Mouse (Mus musculus) hindbrain, embryonic 14.5 days (tissue): Measurements from ENCODE around the gene Arpc3. TPM values are rescaled to one million over a fixed set of nuclear protein-coding genes. Genes with fewer than 3 reads are reported as not detected.

ENCODE experiments used
- ATAC-seq: fragments of 200-750 bp; cut with Nextera tagmentation; 2 replicates; pipeline ENCODE4 v1.8.0; 2017; ENCODE audit warnings: moderate number of reproducible peaks, mild to moderate bottlenecking, moderate TSS enrichment, moderate library complexity; ENCODE audit not compliant: low FRiP score
- DNase-seq: peaks from one replicate; pipeline ENCODE4 v3.0.0-alpha.2; 2015; ENCODE audit warnings: low spot score
- H3K27ac ChIP-seq: fragments of 300-500 bp; sonication (generic); 2 replicates; pipeline ENCODE4 v1.5.1; 2014; ENCODE audit warnings: mild to moderate bottlenecking, moderate library complexity
- H3K27me3 ChIP-seq: fragments of 300-500 bp; sonication (generic); 2 replicates; pipeline ENCODE4 v1.6.1; 2014; ENCODE audit warnings: mild to moderate bottlenecking, low read length, mixed read lengths; ENCODE audit not compliant: control insufficient read depth, insufficient read depth
- H3K36me3 ChIP-seq: fragments of 300-500 bp; sonication (generic); replicated peaks from 2 replicates; pipeline ENCODE4 v1.6.1; 2014; ENCODE audit not compliant: control insufficient read depth, insufficient read depth
- H3K4me1 ChIP-seq: fragments of 300-500 bp; sonication (generic); replicated peaks from 2 replicates; pipeline ENCODE4 v1.6.1; 2014; ENCODE audit warnings: antibody characterized with exemption, low read length, mixed read lengths; ENCODE audit not compliant: control insufficient read depth, insufficient read depth
- H3K4me2 ChIP-seq: fragments of 300-500 bp; sonication (generic); replicated peaks from 2 replicates; pipeline ENCODE4 v1.6.1; 2014; ENCODE audit warnings: mild to moderate bottlenecking, moderate library complexity
- H3K4me3 ChIP-seq: fragments of 300-500 bp; sonication (generic); replicated peaks from 2 replicates; pipeline ENCODE4 v1.5.1; 2014; ENCODE audit warnings: mild to moderate bottlenecking, low read length
- H3K9ac ChIP-seq: fragments of 300-500 bp; sonication (generic); 2 replicates; pipeline ENCODE4 v1.6.1; 2014
- H3K9me3 ChIP-seq: fragments of 300-500 bp; sonication (generic); 2 replicates; pipeline ENCODE4 v1.6.1; 2016; ENCODE audit warnings: low read length; ENCODE audit not compliant: control insufficient read depth
- WGBS: fragments of 180-500 bp; shearing (Covaris S2); extraction: QIAGEN DNeasy Blood & Tissue Kit; methylation state at CpG from one replicate; pipeline ENCODE4 v1.1.7; 2014; 5-methylcytosine and 5-hydroxymethylcytosine counted together
- polyA plus RNA-seq: library from polyadenylated mRNA; unstranded; fragments of >200 nt; fragmentation: Nextera tagmentation; extraction: Ambion mirVana; gene quantifications from 2 replicates; pipeline ENCODE4 v1.2.1, GENCODE M21; 2014

The Arpc3 gene
- polyA plus RNA-seq, 1 experiment from 2014 or later = 57.1 TPM

DNA sequence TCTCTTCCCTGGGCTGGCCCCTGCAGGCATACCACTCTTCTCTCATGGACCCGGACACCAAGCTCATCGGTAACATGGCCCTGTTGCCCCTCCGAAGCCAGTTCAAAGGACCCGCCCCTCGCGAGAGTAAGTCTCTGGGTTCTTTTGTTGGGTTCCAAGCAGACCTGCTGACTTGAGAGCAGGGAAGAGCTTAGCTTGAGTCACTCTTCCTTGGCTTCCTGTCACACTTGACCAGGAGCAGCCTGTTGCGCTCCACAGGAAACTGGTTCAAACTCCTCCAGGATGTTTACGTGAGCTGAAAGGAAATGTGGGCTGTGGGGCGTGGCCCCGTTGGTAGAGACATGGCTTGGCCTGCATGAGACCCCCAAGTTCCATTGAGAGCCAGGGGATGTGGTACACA is 5.1 kb downstream of the Arpc3 start:
- no peak overlapping the region for H3K9ac ChIP-seq
- WGBS = 92% methylated on average over 10 of the region's 10 CpGs
- H3K4me1 ChIP-seq = peaks cover 7% of the 10 kb centered on the region
- no peaks in the 10 kb centered on the region for H3K9me3 ChIP-seq
- H3K27me3 ChIP-seq = no peaks in the 10 kb centered on the region
- no peak for DNase-seq
- ATAC-seq = no peak
- H3K4me3 ChIP-seq = no peak overlapping the region
- H3K4me2 ChIP-seq = no peak overlapping the region
- H3K27ac ChIP-seq = no peak overlapping the region
- H3K36me3 ChIP-seq = peaks cover 44% of the 10 kb centered on the region

- no peak for DNase-seq
- 92% methylated on average over 8 of the region's 8 CpGs for WGBS
These were observed 5.8 kb downstream of the Arpc3 start for GRCm38 (mm10) chr5:122397495-122397894.

GRCm38 (mm10) chr5:122399871-122400270 is 8.2 kb downstream of the Arpc3 start:
- DNase-seq = no peak
- Histone ChIP-seq H3K27ac (no peak overlapping the region), H3K4me1 (no peaks in the 10 kb centered on the region), H3K4me2 (no peak overlapping the region), H3K9ac (no peak overlapping the region), H3K36me3 (peaks cover 75% of the 10 kb centered on the region), H3K4me3 (no peak overlapping the region), H3K9me3 (no peaks in the 10 kb centered on the region), H3K27me3 (no peaks in the 10 kb centered on the region)
- ATAC-seq = no peak
- 95% methylated on average over 8 of the region's 8 CpGs for WGBS

More at GRCm38 (mm10) chr5:122397495-122397894, 5.8 kb downstream of the Arpc3 start:
- Histone ChIP-seq H3K9ac (no peak overlapping the region), H3K9me3 (no peaks in the 10 kb centered on the region), H3K4me3 (no peak overlapping the region), H3K36me3 (peaks cover 51% of the 10 kb centered on the region), H3K4me2 (no peak overlapping the region), H3K27ac (no peak overlapping the region), H3K27me3 (no peaks in the 10 kb centered on the region), H3K4me1 (peaks cover 4% of the 10 kb centered on the region)
- ATAC-seq = no peak

DNA sequence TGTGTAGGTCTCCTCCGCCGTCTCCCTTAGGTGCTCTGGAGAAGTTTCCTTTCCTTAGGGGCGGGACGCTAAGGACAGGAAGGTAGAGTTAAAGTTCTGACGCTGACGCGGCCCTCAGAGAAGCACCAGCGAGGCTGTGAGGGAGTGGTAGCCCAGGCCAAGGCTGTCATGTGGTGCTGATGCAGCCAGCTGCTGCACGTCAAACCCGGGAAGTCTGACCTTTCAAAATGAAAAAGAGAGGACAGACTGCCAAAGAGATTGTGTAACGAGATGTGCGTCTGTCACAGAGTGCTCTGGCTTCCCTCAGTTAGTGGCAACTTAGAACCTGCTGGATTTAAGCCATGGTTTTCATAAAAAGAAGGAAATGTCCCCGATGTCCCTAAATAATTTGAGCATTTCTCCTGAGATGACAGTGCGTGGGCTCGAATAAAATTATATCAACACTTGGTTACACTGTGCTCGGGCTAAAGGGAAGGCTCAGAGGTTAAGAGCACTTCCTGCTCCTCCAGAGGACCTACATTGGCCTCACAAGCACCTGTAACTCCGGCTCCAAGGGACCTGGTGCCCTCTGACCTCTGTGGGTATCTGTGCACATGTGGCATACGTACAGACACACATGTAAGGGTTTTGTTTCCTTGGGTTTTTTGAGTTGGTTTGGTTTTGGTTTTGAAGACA is 9.1 kb downstream of the Arpc3 start:
- Histone ChIP-seq H3K36me3 (peaks cover 80% of the 10 kb centered on the region), H3K9ac (no peak overlapping the region), H3K27ac (no peak overlapping the region), H3K4me2 (no peak overlapping the region), H3K4me1 (no peaks in the 10 kb centered on the region), H3K9me3 (no peaks in the 10 kb centered on the region), H3K27me3 (no peaks in the 10 kb centered on the region), H3K4me3 (no peak overlapping the region)
- ATAC-seq (no peak), DNase-seq (no peak)
- WGBS = 87% methylated on average over 18 of the region's 18 CpGs

- DNase-seq = peak; percentile 70
- no peak overlapping the region for H3K9ac ChIP-seq
- no peak overlapping the region for H3K4me2 ChIP-seq
- H3K4me3 ChIP-seq = no peak overlapping the region
- ATAC-seq = no peak
- H3K27me3 ChIP-seq = no peaks in the 10 kb centered on the region
- no peaks in the 10 kb centered on the region for H3K4me1 ChIP-seq
- 20% methylated on average over 8 of the region's 8 CpGs for WGBS
- peaks cover 85% of the 10 kb centered on the region for H3K36me3 ChIP-seq
- H3K9me3 ChIP-seq = no peaks in the 10 kb centered on the region
- no peak overlapping the region for H3K27ac ChIP-seq
These were observed 9.6 kb downstream of the Arpc3 start for GRCm38 (mm10) chr5:122401303-122401640.

GRCm38 (mm10) chr5:122402160-122402559 is 10.5 kb downstream of the Arpc3 start:
- no peaks in the 10 kb centered on the region for H3K4me1 ChIP-seq
- no peaks in the 10 kb centered on the region for H3K27me3 ChIP-seq
- DNase-seq (no peak), ATAC-seq (no peak)
- H3K9ac ChIP-seq = no peak overlapping the region
- no peak overlapping the region for H3K4me3 ChIP-seq
- no peaks in the 10 kb centered on the region for H3K9me3 ChIP-seq
- no peak overlapping the region for H3K27ac ChIP-seq
- H3K4me2 ChIP-seq = no peak overlapping the region
- 74% methylated on average over 13 of the region's 13 CpGs for WGBS
- peaks cover 88% of the 10 kb centered on the region for H3K36me3 ChIP-seq

GRCm38 (mm10) chr5:122402772-122403171 is 11.1 kb downstream of the Arpc3 start:
- no peaks in the 10 kb centered on the region for H3K27me3 ChIP-seq
- H3K36me3 ChIP-seq = peaks cover 87% of the 10 kb centered on the region
- no peaks in the 10 kb centered on the region for H3K9me3 ChIP-seq
- H3K4me1 ChIP-seq = no peaks in the 10 kb centered on the region
- no peak overlapping the region for H3K4me2 ChIP-seq
- H3K27ac ChIP-seq = no peak overlapping the region
- no peak overlapping the region for H3K4me3 ChIP-seq
- H3K9ac ChIP-seq = no peak overlapping the region
- DNase-seq (no peak), ATAC-seq (no peak)
- WGBS = 88% methylated on average over 5 of the region's 5 CpGs

DNA sequence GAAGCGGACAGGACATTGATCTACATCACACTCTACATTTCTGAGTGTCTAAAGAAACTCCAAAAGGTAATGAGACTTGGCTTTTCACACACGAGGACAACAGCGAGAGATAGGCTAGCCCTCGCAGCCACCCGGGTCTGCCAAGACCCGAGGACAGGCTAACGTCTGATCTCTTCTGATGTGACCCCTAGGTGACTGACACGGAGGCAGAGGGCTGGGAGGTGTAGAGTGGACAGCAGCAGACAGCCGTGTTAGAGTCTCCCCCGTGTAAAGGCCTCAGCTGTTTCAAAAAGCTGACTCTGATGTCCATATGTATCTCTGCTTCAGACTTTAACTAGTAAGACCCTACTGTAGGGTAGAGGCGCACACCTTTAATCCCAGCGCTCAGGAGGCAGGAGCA is 11.7 kb downstream of the Arpc3 start:
- no peak overlapping the region for H3K4me3 ChIP-seq
- no peaks in the 10 kb centered on the region for H3K27me3 ChIP-seq
- ATAC-seq (no peak), DNase-seq (no peak)
- no peak overlapping the region for H3K27ac ChIP-seq
- H3K9ac ChIP-seq = no peak overlapping the region
- H3K4me2 ChIP-seq = no peak overlapping the region
- no peaks in the 10 kb centered on the region for H3K4me1 ChIP-seq
- H3K36me3 ChIP-seq = peaks cover 85% of the 10 kb centered on the region
- WGBS = 95% methylated on average over 12 of the region's 12 CpGs
- no peaks in the 10 kb centered on the region for H3K9me3 ChIP-seq

DNA sequence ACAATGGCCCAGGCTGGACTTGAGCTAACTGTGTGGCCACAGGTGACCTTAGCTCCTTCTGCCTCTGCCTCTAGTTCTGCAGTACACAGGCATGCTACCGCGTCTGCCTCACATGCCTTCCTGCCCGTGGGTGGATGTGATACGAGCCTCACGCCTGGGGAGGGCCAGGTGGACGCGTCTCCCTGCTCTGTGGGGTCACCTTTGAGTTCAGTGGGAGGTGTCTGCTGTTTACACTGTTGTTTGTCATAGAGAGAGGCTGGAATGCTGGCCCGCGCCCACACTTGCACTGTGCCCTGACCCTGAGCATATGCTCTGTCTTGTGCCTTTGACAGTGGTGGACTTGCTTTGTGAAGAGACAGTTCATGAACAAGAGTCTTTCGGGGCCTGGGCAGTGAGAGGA is 13.9 kb downstream of the Arpc3 start:
- no peak overlapping the region for H3K27ac ChIP-seq
- DNase-seq = no peak
- 98% methylated on average over 10 of the region's 10 CpGs for WGBS
- peaks cover 77% of the 10 kb centered on the region for H3K36me3 ChIP-seq
- no peaks in the 10 kb centered on the region for H3K27me3 ChIP-seq
- H3K4me2 ChIP-seq = no peak overlapping the region
- no peak overlapping the region for H3K4me3 ChIP-seq
- no peaks in the 10 kb centered on the region for H3K9me3 ChIP-seq
- no peak for ATAC-seq
- H3K4me1 ChIP-seq = no peaks in the 10 kb centered on the region
- no peak overlapping the region for H3K9ac ChIP-seq
